Mouse (Mus musculus) midbrain, embryonic 16.5 days (tissue): ENCODE measurements at regions not wholly inside any gene's neighbourhood (a gene's known extent, or its start where the extent isn't known, plus 50 kb on each side); places are given as distances from the start of the nearest gene placed in this dataset.

Experiments
- ATAC-seq: fragments of 200-750 bp; cut with Nextera tagmentation; 2 replicates; pipeline ENCODE4 v1.8.0; 2017; ENCODE audit warnings: moderate TSS enrichment
- H3K27ac ChIP-seq: fragments of 300-500 bp; sonication (generic); 2 replicates; pipeline ENCODE4 v1.5.1; 2014; ENCODE audit warnings: mild to moderate bottlenecking, low read length, mixed read lengths
- H3K27me3 ChIP-seq: fragments of 300-500 bp; sonication (generic); 2 replicates; pipeline ENCODE4 v1.6.1; 2014; ENCODE audit warnings: low read depth, low read length, mixed read lengths; ENCODE audit not compliant: control insufficient read depth, insufficient read depth
- H3K36me3 ChIP-seq: fragments of 300-500 bp; sonication (generic); 2 replicates; pipeline ENCODE4 v1.6.1; 2014; ENCODE audit warnings: mild to moderate bottlenecking, low read length, moderate library complexity, mixed read lengths; ENCODE audit not compliant: control insufficient read depth, insufficient read depth
- H3K4me1 ChIP-seq: fragments of 300-500 bp; sonication (generic); 2 replicates; pipeline ENCODE4 v1.6.1; 2014; ENCODE audit warnings: mild to moderate bottlenecking, low read length, mixed read lengths; ENCODE audit not compliant: control insufficient read depth, insufficient read depth
- H3K4me2 ChIP-seq: fragments of 300-500 bp; sonication (generic); 2 replicates; pipeline ENCODE4 v1.6.1; 2014; ENCODE audit warnings: mild to moderate bottlenecking, low read length, mixed read lengths
- H3K4me3 ChIP-seq: fragments of 300-500 bp; sonication (generic); 2 replicates; pipeline ENCODE4 v1.5.1; 2014; ENCODE audit warnings: low read depth, mild to moderate bottlenecking, low read length, moderate library complexity, mixed read lengths
- H3K9ac ChIP-seq: fragments of 300-500 bp; sonication (generic); 2 replicates; pipeline ENCODE4 v1.6.1; 2014; ENCODE audit warnings: low read depth, low read length, mixed read lengths
- H3K9me3 ChIP-seq: fragments of 300-500 bp; sonication (generic); replicated peaks from 2 replicates; pipeline ENCODE4 v1.6.1; 2014; ENCODE audit warnings: mild to moderate bottlenecking, low read length, mixed read lengths; ENCODE audit not compliant: control insufficient read depth, poor library complexity, severe bottlenecking
- WGBS: fragments of 180-500 bp; shearing (Covaris S2); extraction: QIAGEN DNeasy Blood & Tissue Kit; methylation state at CpG from one replicate; pipeline ENCODE4 v1.1.7; 2014; 5-methylcytosine and 5-hydroxymethylcytosine counted together

- no peaks in the 10 kb centered on the region for H3K4me1 ChIP-seq
- H3K9me3 ChIP-seq, result peaks cover 4% of the 10 kb centered on the region
- H3K27me3 ChIP-seq, result no peaks in the 10 kb centered on the region
- H3K4me2 ChIP-seq, result no peak overlapping the region
- 56% methylated on average over 3 of the region's 3 CpGs for WGBS
- H3K27ac ChIP-seq, result no peak overlapping the region
- no peaks in the 10 kb centered on the region for H3K36me3 ChIP-seq
- no peak overlapping the region for H3K4me3 ChIP-seq
- H3K9ac ChIP-seq, result no peak overlapping the region
- ATAC-seq, result no peak
Measured at GRCm38 (mm10) chr11:27280791-27281190, 687.0 kb upstream of the Vrk2 start.

DNA sequence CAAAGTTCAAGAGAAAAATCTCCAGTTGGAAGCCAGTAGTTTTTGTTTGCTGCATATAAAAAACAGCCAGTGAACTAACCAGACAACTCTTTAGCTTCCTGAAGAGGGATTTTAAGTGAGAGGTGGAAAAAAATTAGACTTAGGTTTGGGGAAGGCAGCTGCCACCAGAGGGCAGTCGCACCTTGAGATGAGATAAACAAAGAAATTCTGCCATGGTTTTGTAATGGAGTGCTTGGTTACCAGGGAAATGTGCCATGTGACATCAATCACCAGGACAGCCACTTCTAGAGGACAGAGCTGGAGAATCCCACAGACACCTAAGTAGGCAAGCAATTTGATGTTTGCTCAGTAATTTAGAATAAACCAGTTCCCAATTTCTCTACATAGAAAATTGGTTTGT lies 670.5 kb upstream of the Vrk2 start:
- H3K4me3 ChIP-seq, result no peak overlapping the region
- no peaks in the 10 kb centered on the region for H3K36me3 ChIP-seq
- no peaks in the 10 kb centered on the region for H3K9me3 ChIP-seq
- ATAC-seq, result peak; percentile 78
- no peaks in the 10 kb centered on the region for H3K27me3 ChIP-seq
- WGBS, result 0% methylated on average over 1 of the region's 1 CpGs
- H3K4me1 ChIP-seq, result no peaks in the 10 kb centered on the region
- no peak overlapping the region for H3K9ac ChIP-seq
- no peak overlapping the region for H3K4me2 ChIP-seq
- H3K27ac ChIP-seq, result no peak overlapping the region

DNA sequence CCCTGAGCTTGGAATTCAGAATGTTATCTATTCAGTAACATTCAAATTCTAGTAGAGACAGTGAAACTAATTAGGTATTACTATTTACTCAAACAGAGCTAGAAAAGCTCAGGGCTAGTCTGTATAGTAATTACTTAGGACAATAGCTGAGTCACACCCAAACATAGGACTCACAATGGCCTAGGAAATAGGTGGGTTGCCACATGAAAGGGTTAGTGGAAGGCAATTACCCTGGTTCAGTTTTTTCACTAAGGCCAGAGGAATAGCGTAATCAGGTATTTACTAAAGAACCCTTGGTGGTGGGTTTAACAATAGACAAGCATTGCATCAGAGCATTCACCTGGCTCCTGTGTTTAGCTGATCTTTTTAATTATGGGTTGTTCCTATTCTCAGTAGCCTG lies 664.7 kb upstream of the Vrk2 start:
- Histone ChIP-seq H3K4me3 (no peak overlapping the region), H3K36me3 (no peaks in the 10 kb centered on the region), H3K9ac (no peak overlapping the region), H3K27ac (no peak overlapping the region), H3K4me1 (no peaks in the 10 kb centered on the region), H3K27me3 (no peaks in the 10 kb centered on the region), H3K4me2 (no peak overlapping the region), H3K9me3 (no peaks in the 10 kb centered on the region)
- WGBS, result 78% methylated on average over 1 of the region's 1 CpGs
- no peak for ATAC-seq

GRCm38 (mm10) chr11:27235884-27236283 lies 642.1 kb upstream of the Vrk2 start:
- H3K9ac ChIP-seq, result no peak overlapping the region
- H3K27ac ChIP-seq, result no peak overlapping the region
- no peak for ATAC-seq
- no peak overlapping the region for H3K4me3 ChIP-seq
- H3K27me3 ChIP-seq, result no peaks in the 10 kb centered on the region
- no peaks in the 10 kb centered on the region for H3K36me3 ChIP-seq
- no peak overlapping the region for H3K4me2 ChIP-seq
- no peaks in the 10 kb centered on the region for H3K9me3 ChIP-seq
- no peaks in the 10 kb centered on the region for H3K4me1 ChIP-seq
- 95% methylated on average over 1 of the region's 1 CpGs for WGBS

DNA sequence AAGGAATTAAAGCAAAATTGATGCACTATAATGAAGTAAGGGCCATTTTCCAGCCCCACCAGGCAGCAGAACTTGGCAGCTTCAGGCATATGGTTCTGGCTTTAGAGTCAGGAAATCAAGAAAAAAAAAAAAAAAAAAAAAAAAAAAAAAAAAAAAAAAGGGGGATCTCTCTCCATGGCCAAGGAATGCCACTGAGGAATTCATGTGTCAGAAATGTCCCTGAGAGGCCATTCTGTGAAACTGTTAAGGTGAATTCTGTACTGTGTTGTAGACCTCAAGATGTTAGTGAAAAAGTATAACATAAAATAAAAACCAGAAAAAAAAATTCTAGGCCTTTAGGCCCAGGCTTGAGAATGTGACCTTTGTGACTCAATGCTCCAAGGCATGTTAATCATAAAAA lies 632.7 kb upstream of the Vrk2 start:
- Histone ChIP-seq H3K27ac (no peak overlapping the region), H3K4me1 (no peaks in the 10 kb centered on the region), H3K9ac (no peak overlapping the region), H3K9me3 (no peaks in the 10 kb centered on the region), H3K4me3 (no peak overlapping the region), H3K27me3 (no peaks in the 10 kb centered on the region), H3K36me3 (no peaks in the 10 kb centered on the region), H3K4me2 (no peak overlapping the region)
- no peak for ATAC-seq

DNA sequence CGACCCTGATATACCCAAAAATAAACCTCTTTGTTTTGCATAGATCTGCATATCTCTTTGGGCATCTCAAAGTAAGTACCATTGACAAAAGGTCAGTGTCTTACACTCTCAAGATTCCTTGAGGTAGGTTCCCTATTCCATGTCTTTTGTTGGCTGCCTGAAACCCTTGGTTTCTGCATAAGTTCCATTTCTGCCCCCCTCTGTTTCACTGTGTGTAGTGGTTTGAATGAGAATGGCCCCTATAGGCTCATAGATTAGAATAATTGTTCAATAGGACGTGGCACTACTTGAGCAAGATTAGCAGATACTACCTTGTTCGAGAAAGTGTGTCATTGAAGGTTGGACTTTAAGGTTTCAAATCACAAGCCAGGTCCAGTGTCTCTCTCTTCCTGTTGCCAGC lies 628.6 kb upstream of the Vrk2 start:
- 68% methylated on average over 3 of the region's 3 CpGs for WGBS
- H3K4me1 ChIP-seq, result no peaks in the 10 kb centered on the region
- no peak for ATAC-seq

DNA sequence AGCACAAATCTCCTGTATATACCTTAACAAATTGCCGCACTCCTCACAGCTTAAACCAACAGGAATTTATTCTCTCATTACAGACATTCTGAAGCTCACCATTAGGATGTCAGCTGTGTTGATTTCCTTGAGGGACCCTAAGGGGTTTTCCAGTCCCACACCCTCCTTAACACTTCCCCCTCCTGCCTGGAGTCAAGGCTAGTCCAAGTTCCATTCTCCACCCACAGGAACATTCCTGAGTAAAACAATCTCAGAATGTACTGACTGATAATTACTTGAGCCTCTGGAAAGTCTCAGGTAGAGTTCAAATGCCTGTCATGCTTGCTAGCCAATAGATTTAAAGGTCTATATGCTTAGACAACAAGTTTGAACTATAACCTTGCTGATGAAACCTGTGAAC lies 628.2 kb upstream of the Vrk2 start:
- no peaks in the 10 kb centered on the region for H3K27me3 ChIP-seq
- H3K36me3 ChIP-seq, result no peaks in the 10 kb centered on the region
- ATAC-seq, result no peak
- H3K4me3 ChIP-seq, result no peak overlapping the region
- H3K4me2 ChIP-seq, result no peak overlapping the region
- no peaks in the 10 kb centered on the region for H3K9me3 ChIP-seq
- no peaks in the 10 kb centered on the region for H3K4me1 ChIP-seq
- no peak overlapping the region for H3K27ac ChIP-seq
- H3K9ac ChIP-seq, result no peak overlapping the region
- WGBS, result 76% methylated on average over 1 of the region's 1 CpGs

More for the DNA sequence above, 628.6 kb upstream of the Vrk2 start:
- no peak overlapping the region for H3K9ac ChIP-seq
- H3K9me3 ChIP-seq, result no peaks in the 10 kb centered on the region
- H3K36me3 ChIP-seq, result no peaks in the 10 kb centered on the region
- no peaks in the 10 kb centered on the region for H3K27me3 ChIP-seq
- H3K27ac ChIP-seq, result no peak overlapping the region
- no peak overlapping the region for H3K4me2 ChIP-seq
- no peak overlapping the region for H3K4me3 ChIP-seq

- Histone ChIP-seq H3K4me3 (no peak overlapping the region), H3K4me1 (no peaks in the 10 kb centered on the region), H3K4me2 (no peak overlapping the region), H3K9me3 (no peaks in the 10 kb centered on the region), H3K36me3 (no peaks in the 10 kb centered on the region), H3K27me3 (no peaks in the 10 kb centered on the region), H3K9ac (no peak overlapping the region), H3K27ac (no peak overlapping the region)
- peak; percentile 77 for ATAC-seq
- 43% methylated on average over 6 of the region's 6 CpGs for WGBS
Measured at GRCm38 (mm10) chr11:27219715-27220699, 626.2 kb upstream of the Vrk2 start.

GRCm38 (mm10) chr11:27215752-27216151 lies 622.0 kb upstream of the Vrk2 start:
- Histone ChIP-seq H3K27ac (no peak overlapping the region), H3K9ac (no peak overlapping the region), H3K9me3 (no peaks in the 10 kb centered on the region), H3K4me1 (no peaks in the 10 kb centered on the region; the same call in 1 of the 2 replicates), H3K36me3 (no peaks in the 10 kb centered on the region), H3K4me2 (no peak overlapping the region), H3K4me3 (no peak overlapping the region), H3K27me3 (no peaks in the 10 kb centered on the region)
- 76% methylated on average over 3 of the region's 3 CpGs for WGBS
- no peak; the same call in 1 of the 2 replicates for ATAC-seq
